Mouse (Mus musculus) spleen, adult 2 months (tissue): ENCODE data around the gene Gfap.

Source experiments
- CTCF ChIP-seq: fragments of 200-500 bp; IDR thresholded peaks from 2 replicates; pipeline ENCODE4 v1.5.1; 2011; ENCODE audit warnings: mild to moderate bottlenecking, inconsistent platforms; ENCODE audit not compliant: insufficient read depth, insufficient read length, insufficient replicate concordance; ENCODE audit errors: extremely low read depth
- POLR2A ChIP-seq: fragments of 200-500 bp; IDR thresholded peaks from 2 replicates; pipeline ENCODE4 v1.6.1; 2011; ENCODE audit warnings: low read depth, low read length, inconsistent platforms

- TF ChIP-seq CTCF (peak; percentile 76; the same call in 1 of the 2 replicates), POLR2A (no peak)
Measured at GRCm38 (mm10) chr11:102893015-102893651, 7.6 kb downstream of the Gfap start.
